Mouse (Mus musculus): ENCODE measurements around the gene Perm1. TPM values are rescaled to one million over a fixed set of nuclear protein-coding genes. Genes with fewer than 3 reads are reported as not detected.

Gene Perm1
- total RNA-seq, 1 experiment, result 0.18 TPM

GRCm38 (mm10) chr4:156217838-156218237 is 2.2 kb downstream of the Perm1 start:
- H3K4me3 ChIP-seq (ENCODE audit: insufficient read depth in 1 of 2, low read depth in 1 of 2, low read length in 2 of 2, poor library complexity in 1 of 2, severe bottlenecking in 1 of 2), result no peak overlapping the region
- no peak overlapping the region for H3K27ac ChIP-seq (ENCODE audit: insufficient read depth, low read depth, low read length, poor library complexity, severe bottlenecking)
- no peak overlapping the region for H3K9ac ChIP-seq (ENCODE audit: insufficient read depth, low read depth, low read length, poor library complexity, severe bottlenecking)
- TF ChIP-seq ZC3H11A (IDR thresholded peaks at IDR 0.05; ENCODE audit: borderline replicate concordance, low read depth, low read length) (no peak), HCFC1 (IDR thresholded peaks at IDR 0.05; ENCODE audit: borderline replicate concordance, insufficient read depth, low read length) (no peak), CHD2 (IDR thresholded peaks at IDR 0.05; ENCODE audit: low read depth, low read length) (no peak)
- no peaks in the 10 kb centered on the region; the same call in 1 of the 2 replicates for H3K36me3 ChIP-seq (ENCODE audit: control insufficient read depth, insufficient read depth, low read length, poor library complexity, severe bottlenecking)
- no peak for DNase-seq (ENCODE audit: low read depth, low spot score)
- 0 out of 4 replicates have a peak, but pooled peaks cover 0 to 2% of the 10 kb centered on the region in 2 experiments for H3K4me1 ChIP-seq (ENCODE audit: control insufficient read depth in 2 of 2, insufficient read depth in 2 of 2, low read length in 2 of 2, poor library complexity in 1 of 2)
- H3K9me3 ChIP-seq (ENCODE audit: control insufficient read depth, insufficient read depth, low read depth, low read length), result no peaks in the 10 kb centered on the region
- in situ Hi-C loops (cut with MboI; ENCODE audit: low sequenced_read_pairs in 2 of 2, unreplicated experiment in 2 of 2), result no loop called here

DNA sequence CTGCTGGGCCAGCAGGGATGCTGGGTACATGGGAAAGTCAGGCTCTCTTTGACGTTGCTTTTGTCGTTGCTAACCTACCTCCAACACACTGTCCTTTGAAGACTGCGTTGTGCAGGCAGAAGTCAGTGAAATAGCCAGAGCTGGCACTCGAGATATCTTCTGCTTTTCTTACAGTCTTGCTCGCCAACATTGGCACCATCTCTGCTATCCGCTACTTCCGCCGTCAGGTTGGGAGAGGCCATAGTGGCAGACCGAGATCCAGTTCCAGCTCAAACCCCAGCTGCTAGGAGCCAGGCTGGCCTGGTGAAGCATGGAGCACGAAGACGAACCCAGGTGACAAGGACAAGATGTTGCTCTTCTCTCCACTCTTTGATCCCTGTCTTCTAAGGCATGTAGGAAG is 4.3 kb downstream of the Perm1 start:
- Histone ChIP-seq H3K9me3 (ENCODE audit: control insufficient read depth, insufficient read depth, low read depth, low read length) (no peaks in the 10 kb centered on the region), H3K4me3 (ENCODE audit: insufficient read depth in 1 of 2, low read depth in 1 of 2, low read length in 2 of 2, poor library complexity in 1 of 2, severe bottlenecking in 1 of 2) (no peak overlapping the region), H3K36me3 (ENCODE audit: control insufficient read depth, insufficient read depth, low read length, poor library complexity, severe bottlenecking) (no peaks in the 10 kb centered on the region; the same call in 1 of the 2 replicates), H3K27ac (ENCODE audit: insufficient read depth, low read depth, low read length, poor library complexity, severe bottlenecking) (no peak overlapping the region), H3K9ac (ENCODE audit: insufficient read depth, low read depth, low read length, poor library complexity, severe bottlenecking) (no peak overlapping the region), H3K4me1 (ENCODE audit: control insufficient read depth in 2 of 2, insufficient read depth in 2 of 2, low read length in 2 of 2, poor library complexity in 1 of 2) (no peaks in the 10 kb centered on the region)
- in situ Hi-C loops (cut with MboI; ENCODE audit: low sequenced_read_pairs in 2 of 2, unreplicated experiment in 2 of 2), result no loop called here
- no peak for DNase-seq (ENCODE audit: low read depth, low spot score)
- TF ChIP-seq CHD2 (IDR thresholded peaks at IDR 0.05; ENCODE audit: low read depth, low read length) (no peak), MAFK (IDR thresholded peaks at IDR 0.05; ENCODE audit: insufficient read depth, low read depth, low read length) (no peak), ZNF384 (IDR thresholded peaks at IDR 0.05; ENCODE audit: low read depth, low read length) (no peak), HCFC1 (IDR thresholded peaks at IDR 0.05; ENCODE audit: borderline replicate concordance, insufficient read depth, low read length) (no peak), ZC3H11A (IDR thresholded peaks at IDR 0.05; ENCODE audit: borderline replicate concordance, low read depth, low read length) (no peak)

DNA sequence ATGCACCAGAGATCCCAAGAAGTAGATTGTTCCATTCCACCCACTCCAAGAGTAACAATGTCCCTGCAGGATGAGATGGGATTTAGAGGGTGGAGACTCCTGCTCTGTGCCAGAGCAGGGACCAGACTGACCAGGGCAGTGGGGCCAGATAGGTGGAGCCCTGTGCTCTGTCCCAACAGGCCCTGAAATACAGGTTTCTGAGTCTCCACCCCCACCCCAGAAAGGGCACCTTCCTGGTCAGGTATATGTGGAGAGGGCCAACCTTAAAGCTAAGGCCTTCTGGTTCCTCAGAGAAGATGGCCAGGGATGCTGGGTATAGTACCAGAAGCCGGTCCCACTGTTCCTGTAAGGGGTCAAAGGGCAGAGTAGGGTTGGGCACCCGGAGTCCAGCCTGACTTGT is 8.6 kb downstream of the Perm1 start:
- Histone ChIP-seq H3K9me3 (ENCODE audit: control insufficient read depth, insufficient read depth, low read depth, low read length) (no peaks in the 10 kb centered on the region), H3K36me3 (ENCODE audit: control insufficient read depth, insufficient read depth, low read length, poor library complexity, severe bottlenecking) (no peaks in the 10 kb centered on the region; the same call in 1 of the 2 replicates), H3K9ac (ENCODE audit: insufficient read depth, low read depth, low read length, poor library complexity, severe bottlenecking) (no peak overlapping the region), H3K4me3 (ENCODE audit: insufficient read depth in 1 of 2, low read depth in 1 of 2, low read length in 2 of 2, poor library complexity in 1 of 2, severe bottlenecking in 1 of 2) (no peak overlapping the region), H3K27ac (ENCODE audit: insufficient read depth, low read depth, low read length, poor library complexity, severe bottlenecking) (no peak overlapping the region), H3K4me1 (ENCODE audit: control insufficient read depth in 2 of 2, insufficient read depth in 2 of 2, low read length in 2 of 2, poor library complexity in 1 of 2) (peaks cover 0 to 6% of the 10 kb centered on the region in 2 experiments; a peak in 1 of 4 replicates)
- no peak for DNase-seq (ENCODE audit: low read depth, low spot score)
- no peak for TF ChIP-seq ZC3H11A (IDR thresholded peaks at IDR 0.05; ENCODE audit: borderline replicate concordance, low read depth, low read length)
- TF ChIP-seq MAFK (IDR thresholded peaks at IDR 0.05; ENCODE audit: insufficient read depth, low read depth, low read length), result no peak
- no peak for TF ChIP-seq CHD2 (IDR thresholded peaks at IDR 0.05; ENCODE audit: low read depth, low read length)
- no peak for TF ChIP-seq ZNF384 (IDR thresholded peaks at IDR 0.05; ENCODE audit: low read depth, low read length)
- no peak for TF ChIP-seq HCFC1 (IDR thresholded peaks at IDR 0.05; ENCODE audit: borderline replicate concordance, insufficient read depth, low read length)
- in situ Hi-C loops (cut with MboI; ENCODE audit: low sequenced_read_pairs in 2 of 2, unreplicated experiment in 2 of 2), result no loop called here

DNA sequence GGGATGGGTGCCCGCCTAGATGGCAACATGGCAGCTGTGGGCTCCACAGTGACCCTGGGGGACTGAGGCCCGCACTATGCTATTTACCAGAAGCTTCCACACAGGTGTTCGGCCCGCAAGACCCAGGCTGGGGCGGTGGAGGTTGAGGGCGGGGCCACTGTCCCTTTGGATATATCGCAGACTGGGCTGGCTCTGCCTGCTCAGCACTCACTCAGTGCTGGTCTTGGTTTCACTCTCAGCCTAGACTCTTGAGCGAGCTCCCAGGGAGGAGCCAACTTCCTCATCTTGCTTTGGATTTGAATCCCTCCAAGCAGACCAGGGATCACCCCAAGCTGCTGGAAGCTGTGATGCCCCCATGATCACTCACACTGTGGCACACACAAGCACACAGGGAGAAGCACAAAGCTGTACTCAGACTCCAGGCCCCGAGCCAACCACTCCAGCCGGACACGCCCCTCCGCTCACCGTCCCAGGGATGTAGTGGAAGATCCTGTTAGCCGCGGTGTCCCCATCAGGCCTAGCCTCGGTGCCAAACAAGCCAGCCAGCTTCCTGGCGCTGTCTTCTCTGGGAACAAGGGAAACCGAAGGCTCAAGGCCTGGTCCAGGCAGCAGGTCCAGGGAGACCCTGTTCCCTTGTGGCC is 12.2 kb downstream of the Perm1 start:
- Histone ChIP-seq H3K9me3 (ENCODE audit: control insufficient read depth, insufficient read depth, low read depth, low read length) (no peaks in the 10 kb centered on the region), H3K27ac (ENCODE audit: insufficient read depth, low read depth, low read length, poor library complexity, severe bottlenecking) (no peak overlapping the region), H3K4me1 (ENCODE audit: control insufficient read depth in 2 of 2, insufficient read depth in 2 of 2, low read length in 2 of 2, poor library complexity in 1 of 2) (peaks cover 0 to 6% of the 10 kb centered on the region in 2 experiments; a peak in 1 of 4 replicates), H3K9ac (ENCODE audit: insufficient read depth, low read depth, low read length, poor library complexity, severe bottlenecking) (peak overlapping the region; percentile 25; the same call in 1 of the 2 replicates), H3K4me3 (ENCODE audit: insufficient read depth in 1 of 2, low read depth in 1 of 2, low read length in 2 of 2, poor library complexity in 1 of 2, severe bottlenecking in 1 of 2) (peak overlapping the region; percentile 47 to 61), H3K36me3 (ENCODE audit: control insufficient read depth, insufficient read depth, low read length, poor library complexity, severe bottlenecking) (peaks cover 28% of the 10 kb centered on the region)
- in situ Hi-C loops (cut with MboI; ENCODE audit: low sequenced_read_pairs in 2 of 2, unreplicated experiment in 2 of 2), result no loop called here
- TF ChIP-seq CHD2 (IDR thresholded peaks at IDR 0.05; ENCODE audit: low read depth, low read length) (no peak), MAFK (IDR thresholded peaks at IDR 0.05; ENCODE audit: insufficient read depth, low read depth, low read length) (no peak), ZC3H11A (IDR thresholded peaks at IDR 0.05; ENCODE audit: borderline replicate concordance, low read depth, low read length) (no peak), HCFC1 (IDR thresholded peaks at IDR 0.05; ENCODE audit: borderline replicate concordance, insufficient read depth, low read length) (no peak), ZNF384 (IDR thresholded peaks at IDR 0.05; ENCODE audit: low read depth, low read length) (no peak)
- DNase-seq (ENCODE audit: low read depth, low spot score), result no peak

Data from ES-E14 (cell line).